Mouse (Mus musculus) cortical plate, adult 2 months (tissue): Measurements from ENCODE around the gene Astn2.

ENCODE experiments used
- CTCF ChIP-seq: fragments of 200-500 bp; IDR thresholded peaks from 2 replicates; pipeline ENCODE4 v1.5.1; 2011; ENCODE audit warnings: mild to moderate bottlenecking, control low read depth, low read length; ENCODE audit not compliant: insufficient read depth; ENCODE audit errors: extremely low read depth
- POLR2A ChIP-seq: fragments of 200-500 bp; IDR thresholded peaks from 2 replicates; pipeline ENCODE4 v1.6.1; 2011; ENCODE audit warnings: mild to moderate bottlenecking, low read length, control low read depth; ENCODE audit not compliant: insufficient read depth; ENCODE audit errors: extremely low read depth

- TF ChIP-seq POLR2A (no peak), CTCF (no peak)
Measured at GRCm38 (mm10) chr4:66403116-66403707, 1.2 kb downstream of the Astn2 start.
